Mouse (Mus musculus) limb, embryonic 10.5 days (tissue): Measurements from ENCODE around the gene Tnfsf12. TPM values are rescaled to one million over a fixed set of nuclear protein-coding genes. Genes with fewer than 3 reads are reported as not detected.

Experiments used
- DNase-seq: peaks from one replicate; pipeline ENCODE4 v3.0.0-alpha.2; 2017; ENCODE audit warnings: low spot score
- H3K27ac ChIP-seq: fragments of 300-500 bp; sonication (generic); 2 replicates; pipeline ENCODE4 v1.5.1; 2016; ENCODE audit warnings: mild to moderate bottlenecking
- H3K27me3 ChIP-seq: fragments of 300-500 bp; sonication (generic); 2 replicates; pipeline ENCODE4 v1.6.1; 2016; ENCODE audit warnings: low read depth, mild to moderate bottlenecking; ENCODE audit not compliant: poor library complexity, severe bottlenecking
- H3K36me3 ChIP-seq: fragments of 300-500 bp; sonication (generic); 2 replicates; pipeline ENCODE4 v1.6.1; 2016; ENCODE audit warnings: mild to moderate bottlenecking, moderate library complexity
- H3K4me1 ChIP-seq: fragments of 300-500 bp; sonication (generic); 2 replicates; pipeline ENCODE4 v1.6.1; 2016
- H3K4me3 ChIP-seq: fragments of 300-500 bp; sonication (generic); 2 replicates; pipeline ENCODE4 v1.5.1; 2016; ENCODE audit warnings: mild to moderate bottlenecking, moderate library complexity
- H3K9me3 ChIP-seq: fragments of 300-500 bp; sonication (generic); replicated peaks from 2 replicates; pipeline ENCODE4 v1.6.1; 2016; ENCODE audit warnings: mild to moderate bottlenecking
- WGBS: fragments of 180-500 bp; shearing (Covaris S2); methylation state at CpG from one replicate; pipeline ENCODE4 v1.1.7; 2016; 5-methylcytosine and 5-hydroxymethylcytosine counted together
- polyA plus RNA-seq: library from polyadenylated mRNA; unstranded; fragments of >200 nt; fragmentation: Nextera tagmentation; extraction: Ambion mirVana; gene quantifications from 2 replicates; pipeline ENCODE4 v1.2.1, GENCODE M21; 2016

Gene Tnfsf12
- polyA plus RNA-seq, 1 experiment from 2014 or later: 4.2 TPM

GRCm38 (mm10) chr11:69683576-69683975 lies 12.1 kb downstream of the Tnfsf12 start:
- Histone ChIP-seq H3K9me3 (no peaks in the 10 kb centered on the region), H3K4me3 (no peak overlapping the region), H3K36me3 (peaks cover 20% of the 10 kb centered on the region), H3K27me3 (peaks cover 15% of the 10 kb centered on the region), H3K4me1 (peaks cover 52% of the 10 kb centered on the region), H3K27ac (peak overlapping the region; percentile 93)
- DNase-seq: no peak
- 87% methylated on average over 7 of the region's 7 CpGs for WGBS

GRCm38 (mm10) chr11:69682840-69683533 lies 12.7 kb downstream of the Tnfsf12 start:
- no peaks in the 10 kb centered on the region for H3K9me3 ChIP-seq
- 34% methylated on average over 12 of the region's 12 CpGs for WGBS
- H3K27me3 ChIP-seq: peaks cover 15% of the 10 kb centered on the region
- peaks cover 26% of the 10 kb centered on the region for H3K36me3 ChIP-seq
- peak; percentile 93 for DNase-seq
- peak overlapping the region; percentile 93 for H3K27ac ChIP-seq
- H3K4me3 ChIP-seq: peak overlapping the region; percentile 92
- H3K4me1 ChIP-seq: peaks cover 52% of the 10 kb centered on the region

- DNase-seq: peak; percentile 57
- WGBS: 29% methylated on average over 24 of the region's 24 CpGs
- Histone ChIP-seq H3K27me3 (peaks cover 15% of the 10 kb centered on the region), H3K4me1 (peaks cover 52% of the 10 kb centered on the region), H3K36me3 (peaks cover 32% of the 10 kb centered on the region), H3K4me3 (peak overlapping the region; percentile 92), H3K27ac (peak overlapping the region; percentile 93), H3K9me3 (no peaks in the 10 kb centered on the region)
Measured at GRCm38 (mm10) chr11:69682209-69682839, 13.3 kb downstream of the Tnfsf12 start.

GRCm38 (mm10) chr11:69681314-69682208 lies 14.1 kb downstream of the Tnfsf12 start, which contains the start of gene Senp3:
TSS of gene Senp3 (minus strand) at chr11:69682084.
- Histone ChIP-seq H3K36me3 (peaks cover 40% of the 10 kb centered on the region), H3K9me3 (no peaks in the 10 kb centered on the region), H3K27me3 (peaks cover 7% of the 10 kb centered on the region; the same call in 1 of the 2 replicates), H3K27ac (peak within 1 kb of the TSS; percentile 93), H3K4me3 (peak within 1 kb of the TSS; percentile 92), H3K4me1 (peaks cover 46% of the 10 kb centered on the region)
- under 1% methylated on average over 80 of the region's 80 CpGs for WGBS
- peak; percentile 100 for DNase-seq

GRCm38 (mm10) chr11:69680136-69680855 lies 15.4 kb downstream of the Tnfsf12 start:
- H3K27ac ChIP-seq: no peak overlapping the region
- 93% methylated on average over 30 of the region's 30 CpGs for WGBS
- peaks cover 2% of the 10 kb centered on the region; the same call in 1 of the 2 replicates for H3K27me3 ChIP-seq
- peak overlapping the region; percentile 92 for H3K4me3 ChIP-seq
- no peak for DNase-seq
- H3K9me3 ChIP-seq: no peaks in the 10 kb centered on the region
- peaks cover 53% of the 10 kb centered on the region for H3K36me3 ChIP-seq
- H3K4me1 ChIP-seq: peaks cover 42% of the 10 kb centered on the region

- 100% methylated on average over 2 of the region's 2 CpGs for WGBS
- H3K9me3 ChIP-seq: no peaks in the 10 kb centered on the region
- DNase-seq: no peak
- H3K27me3 ChIP-seq: no peaks in the 10 kb centered on the region
- H3K4me1 ChIP-seq: peaks cover 38% of the 10 kb centered on the region
- no peak overlapping the region for H3K27ac ChIP-seq
- H3K36me3 ChIP-seq: peaks cover 64% of the 10 kb centered on the region
- H3K4me3 ChIP-seq: peak overlapping the region; percentile 10; the same call in 1 of the 2 replicates
Measured at GRCm38 (mm10) chr11:69679144-69679543, 16.5 kb downstream of the Tnfsf12 start.

- peak; percentile 97 for DNase-seq
- peaks cover 23% of the 10 kb centered on the region for H3K4me1 ChIP-seq
- no peaks in the 10 kb centered on the region for H3K27me3 ChIP-seq
- peak within 1 kb of the TSS; percentile 98 for H3K4me3 ChIP-seq
- H3K27ac ChIP-seq: peak within 1 kb of the TSS; percentile 99
- under 1% methylated on average over 36 of the region's 36 CpGs for WGBS
- peaks cover 89% of the 10 kb centered on the region for H3K36me3 ChIP-seq
- H3K9me3 ChIP-seq: no peaks in the 10 kb centered on the region
Measured at GRCm38 (mm10) chr11:69672211-69672706, 23.4 kb downstream of the Tnfsf12 start, which contains the start of gene Eif4a1. TSS of gene Eif4a1 (minus strand) at chr11:69672423.

GRCm38 (mm10) chr11:69671726-69672124 lies 23.9 kb downstream of the Tnfsf12 start:
- Histone ChIP-seq H3K27ac (peak overlapping the region; percentile 99), H3K4me1 (peaks cover 23% of the 10 kb centered on the region), H3K27me3 (no peaks in the 10 kb centered on the region), H3K36me3 (peaks cover 88% of the 10 kb centered on the region), H3K4me3 (peak overlapping the region; percentile 98), H3K9me3 (no peaks in the 10 kb centered on the region)
- WGBS: 0% methylated on average over 43 of the region's 43 CpGs
- no peak for DNase-seq

- peak; percentile 97 for DNase-seq
- under 1% methylated on average over 61 of the region's 61 CpGs for WGBS
Measured at GRCm38 (mm10) chr11:69670786-69671725, 24.6 kb downstream of the Tnfsf12 start.

GRCm38 (mm10) chr11:69666665-69667005 lies 29.0 kb downstream of the Tnfsf12 start:
- Histone ChIP-seq H3K27me3 (no peaks in the 10 kb centered on the region), H3K9me3 (no peaks in the 10 kb centered on the region), H3K4me3 (0 out of 2 replicates have a peak overlapping the region, but pooled peaks have one; percentile 9), H3K4me1 (peaks cover 40% of the 10 kb centered on the region), H3K27ac (no peak overlapping the region), H3K36me3 (peaks cover 84% of the 10 kb centered on the region)
- 86% methylated on average over 3 of the region's 3 CpGs for WGBS
- DNase-seq: no peak

More at GRCm38 (mm10) chr11:69670786-69671725, 24.6 kb downstream of the Tnfsf12 start:
- H3K27ac ChIP-seq: peak overlapping the region; percentile 99
- H3K27me3 ChIP-seq: no peaks in the 10 kb centered on the region
- peaks cover 23% of the 10 kb centered on the region for H3K4me1 ChIP-seq
- no peaks in the 10 kb centered on the region for H3K9me3 ChIP-seq
- H3K36me3 ChIP-seq: peaks cover 88% of the 10 kb centered on the region
- peak overlapping the region; percentile 98 for H3K4me3 ChIP-seq
